18 mouse cellular contexts compared by ENCODE assay signal in genomic region chr16:75773222-75773621, GRCm38 (mm10).
"Had no signal": no experiment of that assay in that cellular context is flagged by ENCODE, and none has a peak within 500 bp of the region (broad histone marks: within the 10 kb centered on the region; RNA-seq: fewer than 3 reads in every experiment).

No protein-coding gene starts in this region.

- H3K27me3 ChIP-seq: kidney, embryonic 15.5 days; limb, embryonic 12.5 days; liver, embryonic 13.5 days; lung, embryonic 15.5 days; megakaryocyte, embryonic 14.5 days; midbrain, embryonic 15.5 days; neural tube, embryonic 12.5 days had no signal

- H3K4me2 ChIP-seq: kidney, embryonic 15.5 days; limb, embryonic 12.5 days; liver, embryonic 13.5 days; lung, embryonic 15.5 days; midbrain, embryonic 11.5 days; midbrain, embryonic 15.5 days; neural tube, embryonic 12.5 days had no signal

- DNase-seq: kidney, adult 2 months; kidney, postnatal 14 days; liver; liver, embryonic 13.5 days; liver, postnatal 0 days; lung, postnatal 14 days; spleen, adult 18-20 months; thymus, adult 18-20 months; thymus, postnatal 25 days had no signal

- ATAC-seq: intestine, embryonic 16.5 days; liver, postnatal 0 days; midbrain, embryonic 15.5 days had no signal

- H3K9ac ChIP-seq: kidney, embryonic 15.5 days; limb, embryonic 12.5 days; liver, embryonic 13.5 days; liver, postnatal 0 days; lung, embryonic 15.5 days; midbrain, embryonic 15.5 days; neural tube, embryonic 12.5 days had no signal

- H3K9me3 ChIP-seq: kidney, embryonic 15.5 days; limb, embryonic 12.5 days; liver, embryonic 13.5 days; lung, embryonic 15.5 days; megakaryocyte, embryonic 14.5 days; midbrain, embryonic 15.5 days; neural tube, embryonic 12.5 days had no signal

- H3K27ac ChIP-seq: kidney, embryonic 15.5 days; limb, embryonic 12.5 days; liver, embryonic 13.5 days; lung, embryonic 15.5 days; macrophage; midbrain, embryonic 15.5 days; neural tube, embryonic 12.5 days had no signal

- H3K4me1 ChIP-seq: kidney, embryonic 15.5 days; limb, embryonic 12.5 days; liver, embryonic 13.5 days; lung, embryonic 15.5 days; midbrain, embryonic 15.5 days; neural tube, embryonic 12.5 days had no signal

- H3K4me3 ChIP-seq: kidney, embryonic 15.5 days; limb, embryonic 12.5 days; liver, embryonic 13.5 days; lung, embryonic 15.5 days; megakaryocyte, embryonic 14.5 days; midbrain, embryonic 15.5 days; neural tube, embryonic 12.5 days had no signal

- H3K36me3 ChIP-seq: kidney, embryonic 15.5 days; limb, embryonic 12.5 days; liver, embryonic 13.5 days; lung, embryonic 15.5 days; midbrain, embryonic 15.5 days; neural tube, embryonic 12.5 days had no signal
